Mouse (Mus musculus) midbrain, embryonic 12.5 days (tissue): ENCODE results near the gene Amz2. TPM values are rescaled to one million over a fixed set of nuclear protein-coding genes. Genes with fewer than 3 reads are reported as not detected.
"Not testable (repeated sequence)": the region's sequence is repeated elsewhere in the genome, so short reads cannot be mapped to it uniquely, and the experiment has no call there.

ENCODE experiments used
- ATAC-seq: fragments of 200-750 bp; cut with Nextera tagmentation; 2 replicates; pipeline ENCODE4 v1.8.0; 2017; ENCODE audit warnings: low read depth, moderate TSS enrichment, moderate library complexity; ENCODE audit not compliant: low FRiP score
- H3K27ac ChIP-seq: fragments of 300-500 bp; sonication (generic); replicated peaks from 2 replicates; pipeline ENCODE4 v1.5.1; 2016; ENCODE audit warnings: mild to moderate bottlenecking
- H3K27me3 ChIP-seq: fragments of 300-500 bp; sonication (generic); 2 replicates; pipeline ENCODE4 v1.6.1; 2016; ENCODE audit warnings: mild to moderate bottlenecking
- H3K36me3 ChIP-seq: fragments of 300-500 bp; sonication (generic); 2 replicates; pipeline ENCODE4 v1.6.1; 2016
- H3K4me1 ChIP-seq: fragments of 300-500 bp; sonication (generic); 2 replicates; pipeline ENCODE4 v1.6.1; 2016
- H3K4me2 ChIP-seq: fragments of 300-500 bp; sonication (generic); replicated peaks from 2 replicates; pipeline ENCODE4 v1.6.1; 2016; ENCODE audit warnings: mild to moderate bottlenecking, moderate library complexity
- H3K4me3 ChIP-seq: fragments of 300-500 bp; sonication (generic); 2 replicates; pipeline ENCODE4 v1.5.1; 2016; ENCODE audit warnings: mild to moderate bottlenecking
- H3K9ac ChIP-seq: fragments of 300-500 bp; sonication (generic); replicated peaks from 2 replicates; pipeline ENCODE4 v1.6.1; 2016; ENCODE audit warnings: mild to moderate bottlenecking, moderate library complexity
- H3K9me3 ChIP-seq: fragments of 300-500 bp; sonication (generic); 2 replicates; pipeline ENCODE4 v1.6.1; 2016; ENCODE audit warnings: mild to moderate bottlenecking
- WGBS: fragments of 180-500 bp; shearing (Covaris S2); methylation state at CpG from one replicate; pipeline ENCODE4 v1.1.7; 2016; 5-methylcytosine and 5-hydroxymethylcytosine counted together
- polyA plus RNA-seq: library from polyadenylated mRNA; unstranded; fragments of >200 nt; fragmentation: Nextera tagmentation; extraction: Ambion mirVana; gene quantifications from 2 replicates; pipeline ENCODE4 v1.2.1, GENCODE M21; 2016

Amz2 gene
- polyA plus RNA-seq, 1 experiment from 2014 or later, result 47.1 TPM

- Histone ChIP-seq H3K27ac (no peak overlapping the region), H3K4me3 (no peak overlapping the region), H3K36me3 (no peaks in the 10 kb centered on the region), H3K9ac (no peak overlapping the region), H3K4me2 (no peak overlapping the region), H3K4me1 (no peaks in the 10 kb centered on the region), H3K9me3 (no peaks in the 10 kb centered on the region), H3K27me3 (no peaks in the 10 kb centered on the region)
- no peak for ATAC-seq
- 5% methylated on average over 1 of the region's 1 CpGs for WGBS
These were observed 61.4 kb downstream of the Amz2 start for GRCm38 (mm10) chr11:109487111-109487510.

- no peaks in the 10 kb centered on the region for H3K27me3 ChIP-seq
- no peak overlapping the region for H3K4me3 ChIP-seq
- H3K4me2 ChIP-seq, result no peak overlapping the region
- WGBS, result 91% methylated on average over 9 of the region's 10 CpGs
- H3K36me3 ChIP-seq, result no peaks in the 10 kb centered on the region
- no peaks in the 10 kb centered on the region for H3K4me1 ChIP-seq
- ATAC-seq, result no peak
- H3K27ac ChIP-seq, result no peak overlapping the region
- no peak overlapping the region for H3K9ac ChIP-seq
- H3K9me3 ChIP-seq, result no peaks in the 10 kb centered on the region
These were observed 62.4 kb downstream of the Amz2 start for GRCm38 (mm10) chr11:109487991-109488684.

GRCm38 (mm10) chr11:109489763-109490162 lies 64.0 kb downstream of the Amz2 start:
- Histone ChIP-seq H3K27me3 (no peaks in the 10 kb centered on the region; the same call in 1 of the 2 replicates), H3K9me3 (no peaks in the 10 kb centered on the region), H3K36me3 (no peaks in the 10 kb centered on the region), H3K4me3 (no peak overlapping the region), H3K27ac (no peak overlapping the region), H3K4me2 (no peak overlapping the region), H3K9ac (no peak overlapping the region), H3K4me1 (no peaks in the 10 kb centered on the region)
- WGBS, result 90% methylated on average over 2 of the region's 2 CpGs
- no peak for ATAC-seq

- Histone ChIP-seq H3K4me1 (peaks cover 8% of the 10 kb centered on the region), H3K27me3 (no peaks in the 10 kb centered on the region; the same call in 1 of the 2 replicates), H3K4me2 (no peak overlapping the region), H3K36me3 (no peaks in the 10 kb centered on the region), H3K9me3 (no peaks in the 10 kb centered on the region), H3K4me3 (no peak overlapping the region), H3K9ac (no peak overlapping the region), H3K27ac (no peak overlapping the region)
- WGBS, result 83% methylated on average over 4 of the region's 4 CpGs
- ATAC-seq, result no peak
These were observed 66.1 kb downstream of the Amz2 start for GRCm38 (mm10) chr11:109491844-109492243.

GRCm38 (mm10) chr11:109492847-109493464 lies 67.2 kb downstream of the Amz2 start:
- not testable (repeated sequence) for H3K9me3 ChIP-seq, H3K4me3 ChIP-seq, ATAC-seq, H3K9ac ChIP-seq, H3K4me2 ChIP-seq, H3K27ac ChIP-seq, H3K27me3 ChIP-seq, H3K36me3 ChIP-seq
- WGBS, result 84% methylated on average over 8 of the region's 8 CpGs
- H3K4me1 ChIP-seq, result peaks cover 16% of the 10 kb centered on the region

- H3K9me3 ChIP-seq, result no peaks in the 10 kb centered on the region
- H3K4me1 ChIP-seq, result peaks cover 19% of the 10 kb centered on the region
- peaks cover 2% of the 10 kb centered on the region; the same call in 1 of the 2 replicates for H3K27me3 ChIP-seq
- no peak for ATAC-seq
- no peak overlapping the region for H3K4me3 ChIP-seq
- H3K4me2 ChIP-seq, result no peak overlapping the region
- H3K9ac ChIP-seq, result no peak overlapping the region
- no peaks in the 10 kb centered on the region for H3K36me3 ChIP-seq
- H3K27ac ChIP-seq, result no peak overlapping the region
- 59% methylated on average over 24 of the region's 24 CpGs for WGBS
These were observed 69.4 kb downstream of the Amz2 start for GRCm38 (mm10) chr11:109494890-109495770.

- H3K27ac ChIP-seq, result no peak overlapping the region
- peaks cover 19% of the 10 kb centered on the region for H3K4me1 ChIP-seq
- H3K27me3 ChIP-seq, result peaks cover 2% of the 10 kb centered on the region; the same call in 1 of the 2 replicates
- no peak for ATAC-seq
- 60% methylated on average over 14 of the region's 14 CpGs for WGBS
- no peaks in the 10 kb centered on the region for H3K36me3 ChIP-seq
- no peaks in the 10 kb centered on the region for H3K9me3 ChIP-seq
- no peak overlapping the region for H3K9ac ChIP-seq
- no peak overlapping the region for H3K4me3 ChIP-seq
- no peak overlapping the region for H3K4me2 ChIP-seq
These were observed 70.2 kb downstream of the Amz2 start for GRCm38 (mm10) chr11:109495771-109496474.

- no peak; the same call in 1 of the 2 replicates for ATAC-seq
- Histone ChIP-seq H3K36me3 (no peaks in the 10 kb centered on the region), H3K4me1 (peaks cover 19% of the 10 kb centered on the region), H3K9me3 (no peaks in the 10 kb centered on the region), H3K27ac (no peak overlapping the region), H3K27me3 (peaks cover 2% of the 10 kb centered on the region; the same call in 1 of the 2 replicates), H3K9ac (no peak overlapping the region), H3K4me3 (no peak overlapping the region), H3K4me2 (no peak overlapping the region)
- 90% methylated on average over 7 of the region's 7 CpGs for WGBS
These were observed 70.8 kb downstream of the Amz2 start for GRCm38 (mm10) chr11:109496475-109496993.

- no peaks in the 10 kb centered on the region for H3K9me3 ChIP-seq
- no peak overlapping the region for H3K4me2 ChIP-seq
- no peak overlapping the region for H3K9ac ChIP-seq
- peaks cover 2% of the 10 kb centered on the region; the same call in 1 of the 2 replicates for H3K27me3 ChIP-seq
- H3K27ac ChIP-seq, result no peak overlapping the region
- no peaks in the 10 kb centered on the region for H3K36me3 ChIP-seq
- peaks cover 19% of the 10 kb centered on the region for H3K4me1 ChIP-seq
- H3K4me3 ChIP-seq, result no peak overlapping the region
- 58% methylated on average over 6 of the region's 6 CpGs for WGBS
- 0 out of 2 replicates have a peak, but pooled peaks have one; percentile 54 for ATAC-seq
These were observed 71.4 kb downstream of the Amz2 start for GRCm38 (mm10) chr11:109496996-109497714.

- H3K4me2 ChIP-seq, result no peak overlapping the region
These were observed 72.2 kb downstream of the Amz2 start for GRCm38 (mm10) chr11:109497990-109498389.

GRCm38 (mm10) chr11:109500206-109500605 lies 74.5 kb downstream of the Amz2 start:
- 92% methylated on average over 5 of the region's 5 CpGs for WGBS
- Histone ChIP-seq H3K4me2 (no peak overlapping the region), H3K27me3 (0 out of 2 replicates have a peak, but pooled peaks cover 2% of the 10 kb centered on the region), H3K27ac (no peak overlapping the region), H3K4me3 (no peak overlapping the region), H3K9me3 (no peaks in the 10 kb centered on the region), H3K4me1 (peaks cover 18% of the 10 kb centered on the region), H3K9ac (no peak overlapping the region), H3K36me3 (no peaks in the 10 kb centered on the region)
- no peak for ATAC-seq

More at GRCm38 (mm10) chr11:109497990-109498389, 72.2 kb downstream of the Amz2 start:
- peaks cover 19% of the 10 kb centered on the region for H3K4me1 ChIP-seq
- 89% methylated on average over 9 of the region's 9 CpGs for WGBS
- ATAC-seq, result no peak
- H3K36me3 ChIP-seq, result no peaks in the 10 kb centered on the region
- H3K9ac ChIP-seq, result no peak overlapping the region
- H3K27ac ChIP-seq, result no peak overlapping the region
- no peak overlapping the region for H3K4me3 ChIP-seq
- peaks cover 2% of the 10 kb centered on the region; the same call in 1 of the 2 replicates for H3K27me3 ChIP-seq
- no peaks in the 10 kb centered on the region for H3K9me3 ChIP-seq
